Mouse (Mus musculus) c-Kit-positive CD71-positive TER-119-negative erythroid progenitor cells, embryonic 14.5 days (primary cell): ENCODE measurements around the gene Palld.

Source experiments
- DNase-seq: peaks from one replicate; pipeline ENCODE4 v3.0.0-alpha.2; 2013; ENCODE audit warnings: low read depth

Palld gene

DNA sequence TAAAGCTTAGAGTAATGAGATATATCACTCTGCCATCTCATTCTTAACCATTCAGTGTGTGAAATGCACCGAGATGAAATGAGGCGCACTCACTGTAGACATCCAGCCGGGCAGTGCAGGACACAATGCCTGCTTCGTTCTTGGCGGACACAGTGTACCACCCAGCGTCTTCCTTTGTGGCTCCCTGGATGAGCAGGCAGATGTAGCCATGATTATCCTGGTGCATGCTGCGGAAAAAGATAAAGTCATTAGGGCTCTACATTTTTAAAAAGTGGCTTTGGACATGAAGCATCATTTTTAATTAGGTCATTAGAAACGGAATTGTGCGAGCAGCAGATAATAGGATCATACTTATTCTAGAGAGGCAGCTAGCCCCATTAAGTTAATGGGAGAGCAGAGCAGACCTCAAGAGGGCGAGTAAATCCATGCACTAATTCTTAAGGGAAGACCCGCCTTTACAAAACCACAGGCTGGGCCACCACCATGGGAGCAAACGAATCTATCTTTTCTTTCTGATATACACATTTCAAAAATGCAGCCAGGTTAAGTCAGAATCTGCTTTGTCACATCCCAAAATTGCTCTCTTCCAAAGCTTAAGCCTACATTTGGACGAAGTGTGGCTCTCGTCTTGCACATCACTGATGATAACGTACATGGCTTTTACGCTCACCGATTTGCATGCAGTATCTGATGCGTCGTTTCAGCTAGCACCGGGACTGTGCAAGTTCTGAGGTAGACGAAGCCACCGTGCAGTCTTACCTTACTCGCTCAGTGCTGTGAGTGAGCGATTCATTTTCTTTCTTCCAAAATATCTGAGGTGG is 387.2 kb downstream of the Palld start:
- no peak for DNase-seq

GRCm38 (mm10) chr8:61502277-61502676 is 400.2 kb downstream of the Palld start:
- DNase-seq = no peak

DNA sequence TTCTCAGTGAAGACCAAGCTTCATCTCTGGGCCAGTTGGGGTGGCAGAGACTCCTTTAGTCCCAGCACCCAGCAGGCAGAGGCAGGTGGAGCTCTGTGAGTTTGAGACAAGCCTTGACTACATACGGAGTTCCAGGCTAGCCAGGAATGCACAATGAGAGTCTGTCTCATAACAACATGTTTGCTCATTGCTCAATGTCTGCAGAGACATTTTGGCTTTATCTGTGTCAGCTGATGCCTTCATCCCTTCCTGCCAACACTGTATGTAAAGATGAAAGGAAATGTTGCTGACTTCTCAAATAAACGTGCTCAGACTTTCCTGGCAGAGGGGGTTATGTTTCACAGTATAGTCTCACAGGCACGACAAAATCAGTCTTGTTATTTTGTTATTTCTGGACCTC is 401.6 kb downstream of the Palld start:
- no peak for DNase-seq

DNA sequence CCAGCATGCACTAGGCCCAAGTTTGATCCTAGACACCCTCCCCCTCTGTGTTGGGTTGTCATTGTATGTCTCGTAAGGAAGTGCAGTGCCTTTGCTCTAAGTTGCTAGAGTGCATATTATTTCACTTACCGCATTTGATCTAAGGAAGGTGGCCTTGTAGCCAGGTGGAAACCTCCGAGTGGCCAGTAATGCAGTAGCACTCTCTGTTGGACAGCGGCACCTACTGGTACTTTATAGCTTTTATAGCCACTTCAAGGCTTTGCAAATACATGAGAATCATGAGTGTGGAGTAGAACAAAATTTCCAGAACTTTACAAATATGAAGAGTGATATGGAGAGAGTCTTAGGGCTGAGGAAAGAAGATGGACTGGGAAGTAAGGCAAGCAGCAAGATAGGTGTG is 403.5 kb downstream of the Palld start:
- DNase-seq = no peak

GRCm38 (mm10) chr8:61497110-61497509 is 405.4 kb downstream of the Palld start:
- no peak for DNase-seq

DNA sequence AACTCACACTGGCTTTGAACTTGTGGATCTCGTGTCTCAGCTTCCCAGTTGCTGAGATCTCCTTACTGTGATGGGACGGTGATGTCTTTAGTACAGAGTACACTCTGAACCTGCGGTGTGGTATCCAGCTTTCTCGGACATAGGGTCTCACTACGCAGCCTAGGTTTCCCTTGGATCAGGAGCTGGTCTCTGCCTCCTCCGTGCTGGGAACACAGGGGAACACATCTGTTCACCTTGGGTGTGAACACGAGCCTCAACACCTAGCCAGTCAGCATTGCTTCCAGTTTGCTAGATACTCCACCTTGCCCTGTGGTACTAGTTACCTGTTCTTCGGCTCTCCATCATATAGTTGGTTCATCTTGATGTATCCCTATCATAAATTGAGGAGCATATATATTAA is 413.9 kb downstream of the Palld start:
- no peak for DNase-seq

- DNase-seq = peak; percentile 94
These were observed 414.8 kb downstream of the Palld start, which contains the start of gene Cbr4 for GRCm38 (mm10) chr8:61487597-61488156. Gene Cbr4 (plus strand): TSS chr8:61487734.

DNA sequence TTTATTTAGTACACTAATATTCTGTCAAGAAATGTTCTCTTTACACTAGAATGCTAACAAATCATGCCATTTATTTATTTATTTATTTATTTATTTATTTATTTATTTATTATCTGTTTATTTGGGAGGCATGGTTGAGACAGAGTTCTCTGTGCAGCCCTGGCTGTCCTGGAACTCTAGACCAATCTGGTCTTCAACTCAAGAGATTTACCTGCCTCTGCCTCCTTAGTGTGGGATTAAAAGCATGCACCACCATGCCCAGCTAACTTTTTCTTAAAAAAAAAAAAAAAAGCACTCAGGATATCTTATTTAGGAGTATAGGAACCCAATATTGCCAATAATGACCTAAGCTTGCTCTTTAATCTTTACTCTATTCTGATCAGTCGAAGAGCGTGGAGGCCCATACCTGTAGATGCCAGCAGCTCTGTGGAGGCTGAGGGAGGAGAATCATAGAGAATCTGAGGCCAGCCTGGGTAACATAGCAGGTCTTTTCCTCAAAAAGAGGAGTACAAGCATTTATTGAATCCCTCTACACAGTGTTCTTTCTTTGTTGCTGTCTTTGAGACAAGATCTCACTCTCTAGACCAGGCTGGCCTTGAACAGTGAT is 415.5 kb downstream of the Palld start:
- no peak for DNase-seq

DNA sequence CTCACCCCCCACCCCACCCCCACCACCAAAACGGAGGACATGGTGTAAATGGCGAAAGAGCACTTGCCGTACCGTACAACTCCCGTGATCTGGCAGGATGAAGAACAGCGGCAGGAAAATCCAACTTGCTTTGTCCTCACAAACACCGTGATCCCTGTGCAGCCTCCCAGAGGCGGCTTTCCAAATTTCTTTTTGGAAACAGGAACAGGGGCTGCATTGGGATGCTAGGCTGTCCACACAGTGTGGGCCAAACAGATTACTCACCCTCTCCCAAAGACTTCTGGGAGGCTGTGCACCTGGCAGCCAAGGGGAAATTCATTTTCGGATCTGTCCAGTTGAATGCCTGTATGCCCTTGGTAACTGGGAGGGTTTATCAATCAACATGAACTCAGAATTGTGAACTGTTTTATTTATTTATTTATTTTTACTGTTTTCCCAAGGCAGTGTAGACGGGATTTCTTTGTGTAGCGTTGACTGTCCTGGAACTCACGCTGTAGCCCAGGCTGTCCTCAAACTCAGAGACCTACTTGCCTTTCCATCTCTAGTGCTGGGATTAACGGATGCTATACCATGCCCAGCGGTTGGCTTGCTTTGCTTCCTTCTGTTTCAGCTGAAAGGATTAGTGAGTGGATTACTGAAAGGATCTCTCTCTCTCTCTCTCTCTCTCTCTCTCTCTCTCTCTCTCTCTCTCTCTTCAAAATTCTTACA is 422.1 kb downstream of the Palld start:
- DNase-seq = no peak

- DNase-seq = no peak
These were observed 422.8 kb downstream of the Palld start for GRCm38 (mm10) chr8:61479506-61480214.

- DNase-seq = no peak
These were observed 423.7 kb downstream of the Palld start for GRCm38 (mm10) chr8:61478793-61479192.

- DNase-seq = no peak
These were observed 424.3 kb downstream of the Palld start for GRCm38 (mm10) chr8:61478150-61478549.

DNA sequence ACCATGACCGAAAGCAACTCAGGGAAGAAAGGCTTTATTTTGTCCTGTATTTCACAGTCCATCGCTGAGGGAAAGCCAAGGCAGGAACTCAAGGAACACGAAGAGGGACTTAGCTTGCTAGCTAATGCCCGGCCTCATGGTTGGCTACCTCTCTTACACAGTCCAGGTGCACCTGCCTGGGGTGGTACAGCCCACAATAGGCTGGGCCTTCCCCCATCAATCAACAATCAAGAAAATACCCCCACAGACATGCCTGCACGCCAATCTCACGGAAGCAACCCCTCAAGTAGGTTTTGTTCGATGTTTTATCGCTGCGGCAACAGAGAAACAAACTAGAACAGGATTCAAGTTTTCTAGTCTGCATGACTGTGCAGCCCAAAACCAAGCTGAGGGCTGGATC is 426.3 kb downstream of the Palld start:
- DNase-seq = no peak

DNA sequence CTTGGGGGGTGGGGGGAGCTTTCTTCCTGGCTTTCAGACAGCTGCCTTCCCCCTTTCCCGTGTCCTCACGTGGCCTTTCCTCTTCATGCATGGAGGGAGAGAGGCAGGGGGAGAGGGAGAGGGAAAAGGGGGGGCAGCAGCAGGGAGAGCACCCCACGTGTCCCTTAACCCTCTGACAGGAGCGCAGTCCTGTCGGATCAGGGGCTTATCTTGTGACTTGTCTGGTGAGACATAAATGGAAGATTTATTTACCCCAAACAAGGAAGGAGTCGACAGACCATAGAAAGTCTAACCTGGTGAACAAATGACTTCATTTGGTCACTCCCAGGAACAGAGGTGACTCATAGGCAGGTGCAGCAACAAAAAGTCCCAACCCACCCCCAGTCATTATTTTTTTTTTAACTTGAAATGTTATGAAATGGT is 427.2 kb downstream of the Palld start:
- no peak for DNase-seq

DNA sequence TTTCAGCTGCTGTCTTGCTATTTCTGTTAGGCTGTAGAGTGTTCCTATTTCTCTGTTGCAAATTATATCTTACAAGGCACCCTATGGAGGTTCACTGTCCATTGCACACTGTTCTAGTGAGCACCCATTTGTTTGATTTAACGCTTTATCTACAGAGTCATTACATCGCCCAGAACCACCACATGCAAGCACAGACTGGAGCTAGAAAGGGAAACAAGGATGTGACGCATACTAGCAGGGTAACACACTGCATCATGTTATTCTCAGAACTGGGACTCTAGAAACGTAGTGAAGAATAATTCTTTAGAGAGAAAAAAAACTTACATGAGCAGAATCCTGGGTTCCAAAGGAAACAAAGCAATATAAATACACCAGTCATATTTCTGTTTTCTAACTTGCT is 432.3 kb downstream of the Palld start:
- no peak for DNase-seq

DNA sequence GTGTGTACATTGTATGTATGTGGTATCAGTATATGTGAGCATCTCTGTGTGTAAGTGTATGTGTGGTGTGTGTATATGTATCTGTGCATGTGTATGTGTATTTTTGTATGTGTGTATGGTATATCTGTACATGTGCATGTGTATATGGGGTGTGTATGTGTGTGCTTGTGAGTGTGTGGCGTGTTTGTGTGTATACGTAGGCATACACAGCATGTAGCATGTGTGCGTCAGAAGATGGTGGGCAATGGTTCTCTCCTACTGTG is 435.0 kb downstream of the Palld start:
- DNase-seq = no peak

DNA sequence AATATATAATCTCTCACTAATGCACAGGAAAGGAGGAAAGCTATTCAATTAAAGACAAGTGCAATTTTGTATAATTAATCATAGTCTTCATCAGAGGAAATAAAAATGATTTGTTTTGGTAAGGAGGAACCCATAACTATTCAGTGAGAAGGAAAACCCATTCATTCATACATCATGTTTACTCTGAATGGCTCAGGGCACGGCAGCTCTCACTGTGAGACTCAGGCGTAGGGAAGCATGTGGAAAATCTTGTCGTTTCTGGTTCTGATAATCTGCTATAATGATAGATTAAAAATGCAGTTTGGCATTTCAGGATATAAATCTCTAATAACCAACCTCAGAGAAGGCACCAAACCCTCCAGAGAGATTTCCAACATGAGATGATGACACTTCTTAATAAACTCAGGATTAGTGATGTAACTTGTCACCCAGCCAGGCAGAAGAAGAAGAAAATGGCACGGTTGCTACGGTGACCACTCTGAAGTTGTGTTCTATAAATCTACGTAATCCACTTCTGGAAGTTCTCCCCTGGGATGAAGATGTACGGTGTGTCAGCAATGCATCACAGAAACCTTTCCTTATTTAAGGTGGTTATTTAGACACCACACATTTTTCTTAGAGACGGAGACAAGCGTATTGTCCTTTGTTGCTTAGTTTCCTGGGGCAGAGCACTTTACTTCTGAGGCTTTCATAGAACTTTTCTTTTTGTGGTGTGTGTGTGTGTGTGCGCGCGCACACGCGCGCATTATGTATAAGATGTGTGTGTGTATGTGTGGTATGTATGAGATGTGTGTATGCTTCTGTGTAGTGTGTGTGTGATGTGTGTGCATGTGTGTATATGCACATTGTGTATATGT is 435.6 kb downstream of the Palld start:
- DNase-seq = no peak

DNA sequence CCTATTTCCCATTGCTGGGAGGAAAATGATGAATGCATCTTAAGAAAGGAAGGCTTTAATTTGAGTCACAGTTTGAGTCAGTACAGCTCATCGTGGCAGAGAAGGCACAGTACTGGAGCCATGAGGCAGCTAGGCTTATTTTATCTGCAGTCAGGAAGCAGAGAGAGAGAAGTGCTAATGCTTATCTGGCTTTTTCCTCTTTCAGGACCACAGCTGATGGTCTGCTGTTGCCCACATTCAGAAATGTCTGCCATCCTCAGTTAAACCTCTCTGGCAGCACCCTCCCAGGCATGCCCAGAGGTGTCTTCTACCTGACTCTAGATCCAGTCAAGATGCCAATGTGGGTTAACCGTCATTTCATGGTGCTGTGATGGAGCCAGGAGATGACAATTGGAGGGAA is 438.1 kb downstream of the Palld start:
- no peak for DNase-seq

GRCm38 (mm10) chr8:61462221-61462620 is 440.3 kb downstream of the Palld start:
- no peak for DNase-seq
